Mouse (Mus musculus): ENCODE measurements around the gene Phf1. TPM values are rescaled to one million over a fixed set of nuclear protein-coding genes. Genes with fewer than 3 reads are reported as not detected.
A peak's percentile ranks its signal among the peaks of the same experiment; 100 is the strongest.

The Phf1 gene
- polyA plus RNA-seq, 1 experiment: 67.1 TPM

- WGBS: 62% methylated on average over 23 of the region's 23 CpGs
Observed at GRCm38 (mm10) chr17:26951952-26952877, 19.4 kb downstream of the Phf1 start.

DNA sequence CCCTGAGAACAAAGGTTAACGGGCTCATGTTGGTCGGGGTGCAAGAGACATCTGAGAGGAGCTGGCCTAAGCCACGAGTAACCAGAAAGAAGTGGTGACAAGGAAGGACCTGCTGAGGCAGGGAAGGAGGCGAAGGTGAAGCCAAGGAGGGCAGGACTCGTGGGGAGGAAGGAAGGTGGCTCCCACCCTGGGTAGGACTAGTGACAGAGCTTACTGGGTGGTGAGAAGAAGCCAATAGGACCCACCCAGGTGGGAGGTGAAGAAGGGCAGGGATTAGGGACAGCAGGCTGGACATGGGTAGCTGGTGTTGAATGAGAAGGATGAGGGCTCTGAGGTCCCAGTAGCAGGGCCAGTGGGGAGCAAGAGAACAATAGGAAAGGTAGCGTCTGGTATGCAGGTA is 20.3 kb downstream of the Phf1 start:
- Histone ChIP-seq H3K27ac (ENCODE audit: insufficient read depth, low read depth, low read length) (peak overlapping the region; percentile 33; the same call in 1 of the 2 replicates), H3K36me3 (ENCODE audit: control insufficient read depth, insufficient read depth, low read length) (no peaks in the 10 kb centered on the region), H3K4me3 (ENCODE audit: low read depth, low read length) (no peak overlapping the region), H3K4me1 (ENCODE audit: control insufficient read depth, insufficient read depth, insufficient read length, low read length) (peaks cover 21% of the 10 kb centered on the region), H3K27me3 (ENCODE audit: control insufficient read depth, insufficient read depth, low read length) (no peaks in the 10 kb centered on the region; the same call in 1 of the 2 replicates)
- WGBS: 28% methylated on average over 6 of the region's 6 CpGs
- TF ChIP-seq POLR2A (IDR thresholded peaks at IDR 0.05; ENCODE audit: low read depth, low read length) (no peak), CTCF (IDR thresholded peaks at IDR 0.05; ENCODE audit: extremely low read depth, insufficient read length, insufficient replicate concordance, low read depth, low read length) (no peak)

More at GRCm38 (mm10) chr17:26951952-26952877, 19.4 kb downstream of the Phf1 start:
- peaks cover 21% of the 10 kb centered on the region for H3K4me1 ChIP-seq (ENCODE audit: control insufficient read depth, insufficient read depth, insufficient read length, low read length)
- H3K4me3 ChIP-seq (ENCODE audit: low read depth, low read length): peak overlapping the region; percentile 37; the same call in 1 of the 2 replicates
- no peak for TF ChIP-seq POLR2A (IDR thresholded peaks at IDR 0.05; ENCODE audit: low read depth, low read length)
- TF ChIP-seq CTCF (IDR thresholded peaks at IDR 0.05; ENCODE audit: extremely low read depth, insufficient read length, insufficient replicate concordance, low read depth, low read length): no peak
- no peaks in the 10 kb centered on the region for H3K36me3 ChIP-seq (ENCODE audit: control insufficient read depth, insufficient read depth, low read length)
- H3K27me3 ChIP-seq (ENCODE audit: control insufficient read depth, insufficient read depth, low read length): no peaks in the 10 kb centered on the region; the same call in 1 of the 2 replicates
- H3K27ac ChIP-seq (ENCODE audit: insufficient read depth, low read depth, low read length): no peak overlapping the region

- WGBS: 21% methylated on average over 8 of the region's 16 CpGs
- H3K27me3 ChIP-seq (ENCODE audit: control insufficient read depth, insufficient read depth, low read length): no peaks in the 10 kb centered on the region
- TF ChIP-seq CTCF (IDR thresholded peaks at IDR 0.05; ENCODE audit: extremely low read depth, insufficient read length, insufficient replicate concordance, low read depth, low read length) (no peak), POLR2A (IDR thresholded peaks at IDR 0.05; ENCODE audit: low read depth, low read length) (no peak)
- H3K27ac ChIP-seq (ENCODE audit: insufficient read depth, low read depth, low read length): peak overlapping the region; percentile 75
- no peaks in the 10 kb centered on the region for H3K36me3 ChIP-seq (ENCODE audit: control insufficient read depth, insufficient read depth, low read length)
- H3K4me3 ChIP-seq (ENCODE audit: low read depth, low read length): peak overlapping the region; percentile 29
- peaks cover 20% of the 10 kb centered on the region for H3K4me1 ChIP-seq (ENCODE audit: control insufficient read depth, insufficient read depth, insufficient read length, low read length)
Observed at GRCm38 (mm10) chr17:26953726-26954125, 20.9 kb downstream of the Phf1 start.

- TF ChIP-seq POLR2A (IDR thresholded peaks at IDR 0.05; ENCODE audit: low read depth, low read length) (no peak), CTCF (IDR thresholded peaks at IDR 0.05; ENCODE audit: extremely low read depth, insufficient read length, insufficient replicate concordance, low read depth, low read length) (no peak)
- Histone ChIP-seq H3K36me3 (ENCODE audit: control insufficient read depth, insufficient read depth, low read length) (no peaks in the 10 kb centered on the region), H3K27me3 (ENCODE audit: control insufficient read depth, insufficient read depth, low read length) (no peaks in the 10 kb centered on the region), H3K27ac (ENCODE audit: insufficient read depth, low read depth, low read length) (no peak overlapping the region), H3K4me3 (ENCODE audit: low read depth, low read length) (no peak overlapping the region), H3K4me1 (ENCODE audit: control insufficient read depth, insufficient read depth, insufficient read length, low read length) (peaks cover 13% of the 10 kb centered on the region)
- 73% methylated on average over 5 of the region's 5 CpGs for WGBS
Observed at GRCm38 (mm10) chr17:26956309-26956708, 23.5 kb downstream of the Phf1 start.

DNA sequence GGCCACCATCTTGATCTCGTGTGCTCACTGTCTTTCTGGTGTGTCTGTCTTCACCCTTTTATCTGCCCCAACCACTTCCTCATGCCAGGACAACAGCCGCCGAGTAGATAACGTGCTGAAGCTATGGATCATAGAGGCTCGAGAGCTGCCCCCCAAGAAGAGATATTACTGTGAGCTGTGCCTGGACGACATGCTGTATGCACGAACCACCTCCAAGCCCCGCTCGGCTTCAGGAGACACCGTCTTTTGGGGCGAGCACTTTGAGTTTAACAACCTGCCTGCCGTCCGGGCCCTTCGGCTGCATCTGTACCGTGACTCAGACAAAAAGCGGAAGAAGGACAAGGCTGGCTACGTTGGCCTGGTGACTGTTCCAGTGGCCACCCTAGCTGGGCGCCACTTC is 24.0 kb downstream of the Phf1 start:
- no peaks in the 10 kb centered on the region for H3K27me3 ChIP-seq (ENCODE audit: control insufficient read depth, insufficient read depth, low read length)
- no peaks in the 10 kb centered on the region for H3K36me3 ChIP-seq (ENCODE audit: control insufficient read depth, insufficient read depth, low read length)
- no peak overlapping the region for H3K27ac ChIP-seq (ENCODE audit: insufficient read depth, low read depth, low read length)
- 82% methylated on average over 18 of the region's 18 CpGs for WGBS
- H3K4me3 ChIP-seq (ENCODE audit: low read depth, low read length): no peak overlapping the region
- TF ChIP-seq CTCF (IDR thresholded peaks at IDR 0.05; ENCODE audit: extremely low read depth, insufficient read length, insufficient replicate concordance, low read depth, low read length) (no peak), POLR2A (IDR thresholded peaks at IDR 0.05; ENCODE audit: low read depth, low read length) (no peak)
- H3K4me1 ChIP-seq (ENCODE audit: control insufficient read depth, insufficient read depth, insufficient read length, low read length): peaks cover 13% of the 10 kb centered on the region

GRCm38 (mm10) chr17:26957872-26958271 is 25.0 kb downstream of the Phf1 start:
- Histone ChIP-seq H3K4me3 (ENCODE audit: low read depth, low read length) (no peak overlapping the region), H3K27ac (ENCODE audit: insufficient read depth, low read depth, low read length) (no peak overlapping the region)

GRCm38 (mm10) chr17:26958880-26959279 is 26.0 kb downstream of the Phf1 start:
- Histone ChIP-seq H3K4me1 (ENCODE audit: control insufficient read depth, insufficient read depth, insufficient read length, low read length) (peaks cover 5% of the 10 kb centered on the region), H3K27ac (ENCODE audit: insufficient read depth, low read depth, low read length) (no peak overlapping the region), H3K27me3 (ENCODE audit: control insufficient read depth, insufficient read depth, low read length) (no peaks in the 10 kb centered on the region), H3K36me3 (ENCODE audit: control insufficient read depth, insufficient read depth, low read length) (no peaks in the 10 kb centered on the region), H3K4me3 (ENCODE audit: low read depth, low read length) (no peak overlapping the region)
- WGBS: 69% methylated on average over 5 of the region's 5 CpGs
- no peak for TF ChIP-seq CTCF (IDR thresholded peaks at IDR 0.05; ENCODE audit: extremely low read depth, insufficient read length, insufficient replicate concordance, low read depth, low read length)
- TF ChIP-seq POLR2A (IDR thresholded peaks at IDR 0.05; ENCODE audit: low read depth, low read length): no peak

More at GRCm38 (mm10) chr17:26957872-26958271, 25.0 kb downstream of the Phf1 start:
- no peaks in the 10 kb centered on the region for H3K36me3 ChIP-seq (ENCODE audit: control insufficient read depth, insufficient read depth, low read length)
- TF ChIP-seq CTCF (IDR thresholded peaks at IDR 0.05; ENCODE audit: extremely low read depth, insufficient read length, insufficient replicate concordance, low read depth, low read length) (no peak), POLR2A (IDR thresholded peaks at IDR 0.05; ENCODE audit: low read depth, low read length) (no peak)
- H3K27me3 ChIP-seq (ENCODE audit: control insufficient read depth, insufficient read depth, low read length): no peaks in the 10 kb centered on the region
- WGBS: 95% methylated on average over 5 of the region's 5 CpGs
- peaks cover 13% of the 10 kb centered on the region for H3K4me1 ChIP-seq (ENCODE audit: control insufficient read depth, insufficient read depth, insufficient read length, low read length)
